Comparison of ENCODE assay signal across 1 mouse cellular context in genomic region chr12:59039162-59039970, GRCm38 (mm10).
TF ChIP-seq lines count a peak whose summit lies in the region.

No protein-coding gene starts in this region.

TF ChIP-seq in CH12.LX, 34 proteins besides CTCF, POLR2A, EP300 and RAD21:
- TF ChIP-seq UBTF (IDR thresholded peaks at IDR 0.05; ENCODE audit: low read depth, low read length) (no peak), MXI1 (IDR thresholded peaks at IDR 0.05; ENCODE audit: low read depth, low read length) (no peak), ZNF384 (IDR thresholded peaks at IDR 0.05; ENCODE audit: low read depth, low read length) (peak; percentile 73), ZMIZ1 (IDR thresholded peaks at IDR 0.05; ENCODE audit: low read depth, low read length) (no peak), TBP (conservative IDR thresholded peaks at IDR 0.05; ENCODE audit: low read depth, low read length) (peak; percentile 94), NELFE (IDR thresholded peaks at IDR 0.05; ENCODE audit: low read depth, low read length) (no peak), POLR2AphosphoS2 (IDR thresholded peaks at IDR 0.05; ENCODE audit: low read depth, low read length) (no peak)
